Mouse (Mus musculus) cortical plate, adult 2 months (tissue): Measurements from ENCODE around the gene Tigd3. TPM values are rescaled to one million over a fixed set of nuclear protein-coding genes. Genes with fewer than 3 reads are reported as not detected.
"Not testable (repeated sequence)": the region's sequence is repeated elsewhere in the genome, so short reads cannot be mapped to it uniquely, and the experiment has no call there.

ENCODE experiments used
- H3K27ac ChIP-seq: fragments of 200-500 bp; 2 replicates; pipeline ENCODE4 v1.5.1; 2012; ENCODE audit warnings: low read length, control low read depth, inconsistent platforms; ENCODE audit not compliant: insufficient read depth
- H3K4me1 ChIP-seq: fragments of 200-500 bp; 2 replicates; pipeline ENCODE4 v1.6.1; 2011; ENCODE audit warnings: low read length; ENCODE audit not compliant: control insufficient read depth, insufficient read depth
- H3K4me3 ChIP-seq: fragments of 200-500 bp; 2 replicates; pipeline ENCODE4 v1.5.1; 2011; ENCODE audit warnings: mild to moderate bottlenecking, low read length, control low read depth; ENCODE audit not compliant: insufficient read depth
- CTCF ChIP-seq: fragments of 200-500 bp; IDR thresholded peaks from 2 replicates; pipeline ENCODE4 v1.5.1; 2011; ENCODE audit warnings: mild to moderate bottlenecking, control low read depth, low read length; ENCODE audit not compliant: insufficient read depth; ENCODE audit errors: extremely low read depth
- POLR2A ChIP-seq: fragments of 200-500 bp; IDR thresholded peaks from 2 replicates; pipeline ENCODE4 v1.6.1; 2011; ENCODE audit warnings: mild to moderate bottlenecking, low read length, control low read depth; ENCODE audit not compliant: insufficient read depth; ENCODE audit errors: extremely low read depth
- polyA plus RNA-seq: library from polyadenylated mRNA; depleted of rRNA; stranded (reverse); fragments of >200 nt; gene quantifications from 2 replicates; pipeline ENCODE4 v1.2.3, GENCODE M21; 2012

The Tigd3 gene
- polyA plus RNA-seq, 1 experiment, result 4.0 TPM

GRCm38 (mm10) chr19:5892735-5893134 lies 1.2 kb downstream of the Tigd3 start:
- Histone ChIP-seq H3K4me1 (0 out of 2 replicates have a peak, but pooled peaks cover 2% of the 10 kb centered on the region), H3K4me3 (no peak overlapping the region; the same call in 1 of the 2 replicates), H3K27ac (no peak overlapping the region)
- TF ChIP-seq POLR2A (no peak), CTCF (no peak)

- Histone ChIP-seq H3K27ac (no peak overlapping the region), H3K4me3 (no peak overlapping the region), H3K4me1 (0 out of 2 replicates have a peak, but pooled peaks cover 2% of the 10 kb centered on the region)
- TF ChIP-seq CTCF (no peak), POLR2A (no peak)
Observed at GRCm38 (mm10) chr19:5892262-5892661, 1.7 kb downstream of the Tigd3 start.

- H3K27ac ChIP-seq, result no peak overlapping the region
- no peak overlapping the region for H3K4me3 ChIP-seq
- 0 out of 2 replicates have a peak, but pooled peaks cover 2% of the 10 kb centered on the region for H3K4me1 ChIP-seq
- no peak for TF ChIP-seq CTCF
- no peak for TF ChIP-seq POLR2A
Observed at GRCm38 (mm10) chr19:5891521-5892258, 2.3 kb downstream of the Tigd3 start.

DNA sequence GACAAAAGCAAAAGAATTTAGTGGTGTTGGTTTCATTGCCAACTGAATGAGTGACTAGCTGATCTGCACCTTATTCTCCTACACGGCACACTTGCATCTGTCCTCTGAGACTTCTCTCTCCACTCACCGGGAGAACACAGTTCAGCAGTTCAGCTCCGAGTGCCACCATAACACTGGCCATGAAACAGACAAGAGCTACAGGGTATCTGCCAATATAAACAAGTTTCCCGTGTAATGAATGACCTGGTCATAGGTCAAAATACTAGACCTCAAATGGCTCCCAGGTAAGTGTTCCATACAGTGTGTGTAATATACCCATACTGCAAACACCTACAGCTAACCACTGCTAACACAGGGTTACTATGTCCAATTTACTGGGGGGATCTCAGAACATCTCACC lies 4.7 kb downstream of the Tigd3 start:
- Histone ChIP-seq H3K27ac (no peak overlapping the region), H3K4me1 (0 out of 2 replicates have a peak, but pooled peaks cover 2% of the 10 kb centered on the region), H3K4me3 (no peak overlapping the region)
- TF ChIP-seq CTCF (no peak), POLR2A (no peak)

- TF ChIP-seq POLR2A, result no peak
Observed at GRCm38 (mm10) chr19:5887234-5887815, 6.6 kb downstream of the Tigd3 start.

DNA sequence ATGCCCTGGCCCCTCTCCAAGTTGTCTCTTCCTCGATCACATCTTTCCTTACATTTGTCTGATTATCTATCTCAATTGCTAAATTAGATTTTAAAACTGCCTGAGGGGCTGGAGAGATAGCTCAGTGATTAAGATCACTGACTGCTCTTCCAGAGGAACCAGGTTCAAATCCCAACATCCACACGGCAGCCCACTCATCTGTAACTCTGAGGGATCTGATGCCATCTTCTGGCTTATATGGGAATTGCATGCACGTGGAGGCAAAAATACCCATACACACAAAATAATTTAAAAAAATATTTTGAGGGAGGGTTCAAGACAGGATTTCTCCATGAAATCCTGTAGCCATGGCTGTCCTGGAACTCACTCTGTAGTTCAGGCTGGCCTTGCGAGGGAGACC lies 8.1 kb downstream of the Tigd3 start:
- Histone ChIP-seq H3K4me3 (no peak overlapping the region), H3K27ac (no peak overlapping the region), H3K4me1 (no peaks in the 10 kb centered on the region)
- TF ChIP-seq CTCF (peak; percentile 16; the same call in 1 of the 2 replicates), POLR2A (no peak)

More at GRCm38 (mm10) chr19:5887234-5887815, 6.6 kb downstream of the Tigd3 start:
- Histone ChIP-seq H3K4me3 (no peak overlapping the region), H3K4me1 (no peaks in the 10 kb centered on the region), H3K27ac (no peak overlapping the region)

DNA sequence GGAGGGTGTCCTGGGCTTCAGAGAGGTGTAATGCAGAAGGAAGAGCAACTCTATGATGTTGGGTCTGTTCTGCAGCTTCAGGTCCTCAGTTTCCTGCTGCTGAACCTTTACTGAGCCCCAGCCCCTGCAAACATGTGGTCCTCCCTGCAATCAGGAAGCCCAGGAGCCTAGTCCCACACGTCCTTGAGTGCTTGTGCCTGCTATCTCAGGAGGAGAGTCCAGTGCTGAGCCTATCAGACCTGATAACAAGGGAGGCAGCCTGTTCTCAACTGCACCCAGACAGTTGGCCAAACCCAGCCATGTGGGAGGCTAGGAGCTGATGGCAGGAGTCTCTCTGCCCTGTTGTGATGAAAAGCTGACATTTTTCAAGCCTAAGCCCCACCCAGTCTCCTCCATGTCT lies 10.0 kb downstream of the Tigd3 start:
- Histone ChIP-seq H3K27ac (no peak overlapping the region), H3K4me3 (no peak overlapping the region), H3K4me1 (no peaks in the 10 kb centered on the region)
- no peak for TF ChIP-seq CTCF
- TF ChIP-seq POLR2A, result no peak

GRCm38 (mm10) chr19:5882079-5882478 lies 11.9 kb downstream of the Tigd3 start:
- not testable (repeated sequence) for H3K4me3 ChIP-seq, H3K27ac ChIP-seq, H3K4me1 ChIP-seq

DNA sequence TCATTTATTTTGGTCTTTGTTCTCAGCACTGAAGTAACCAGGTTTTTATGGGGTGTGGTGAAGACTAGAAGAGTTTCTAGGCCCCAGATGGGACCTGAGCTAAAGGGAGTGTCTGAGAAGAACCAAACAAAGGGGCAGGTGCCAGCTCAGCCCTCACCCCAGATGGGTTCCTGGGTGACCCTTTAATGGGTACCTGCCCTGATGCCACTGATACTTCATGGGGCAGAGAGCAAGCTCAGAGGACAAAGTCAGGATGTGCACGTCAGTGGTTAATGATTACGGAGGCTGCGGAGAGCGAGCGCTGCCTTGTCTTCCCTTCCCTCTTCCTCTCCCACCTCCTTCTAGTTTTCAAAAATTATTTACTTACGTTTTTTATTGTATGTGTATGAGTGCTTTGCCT lies 12.8 kb downstream of the Tigd3 start:
- Histone ChIP-seq H3K27ac (no peak overlapping the region), H3K4me1 (no peaks in the 10 kb centered on the region), H3K4me3 (no peak overlapping the region)
- TF ChIP-seq CTCF (no peak), POLR2A (no peak)

- no peaks in the 10 kb centered on the region for H3K4me1 ChIP-seq
- TF ChIP-seq POLR2A, result no peak
- no peak for TF ChIP-seq CTCF
Observed at GRCm38 (mm10) chr19:5879735-5880134, 14.2 kb downstream of the Tigd3 start.

DNA sequence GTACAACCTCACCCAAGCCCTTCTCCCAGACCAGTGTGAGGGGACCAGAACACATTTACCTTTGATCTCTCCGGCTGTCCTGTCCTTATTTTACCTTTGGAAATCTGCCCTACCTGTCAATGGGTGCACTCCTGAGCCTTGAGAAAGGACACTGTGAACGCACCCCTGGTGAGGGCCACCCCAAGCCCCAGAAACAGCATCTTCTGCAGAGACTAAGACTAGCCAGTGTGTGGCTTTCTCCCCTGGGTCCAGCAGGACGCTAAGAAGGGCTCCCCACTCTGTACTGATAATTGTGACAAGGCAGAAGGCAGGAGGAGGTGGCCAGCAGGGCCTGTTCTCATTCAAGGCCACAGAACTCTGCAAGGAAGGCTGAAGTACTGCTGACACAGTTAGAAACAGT lies 15.0 kb downstream of the Tigd3 start:
- no peaks in the 10 kb centered on the region for H3K4me1 ChIP-seq
- TF ChIP-seq POLR2A, result no peak
- TF ChIP-seq CTCF, result no peak
- H3K4me3 ChIP-seq, result no peak overlapping the region
- no peak overlapping the region for H3K27ac ChIP-seq

More at GRCm38 (mm10) chr19:5879735-5880134, 14.2 kb downstream of the Tigd3 start:
- Histone ChIP-seq H3K4me3 (no peak overlapping the region), H3K27ac (no peak overlapping the region)
